Mouse (Mus musculus): Measurements from ENCODE around the gene Bmpr1a.

The Bmpr1a gene

GRCm38 (mm10) chr14:34503325-34503647 is at the start of gene Bmpr1a:
Gene Bmpr1a (minus strand): TSS chr14:34503341.
- DNase-seq: no peak

GRCm38 (mm10) chr14:34552226-34552625 is 49.1 kb upstream of the Bmpr1a start:
- DNase-seq: no peak

GRCm38 (mm10) chr14:34549004-34549671 is 46.0 kb upstream of the Bmpr1a start:
- DNase-seq: peak; percentile 85

- peak; percentile 57 for DNase-seq
Observed at GRCm38 (mm10) chr14:34548391-34549001, 45.4 kb upstream of the Bmpr1a start.

GRCm38 (mm10) chr14:34544545-34544944 is 41.4 kb upstream of the Bmpr1a start:
- no peak for DNase-seq

GRCm38 (mm10) chr14:34544001-34544400 is 40.9 kb upstream of the Bmpr1a start:
- no peak for DNase-seq

GRCm38 (mm10) chr14:34543596-34543995 is 40.5 kb upstream of the Bmpr1a start:
- DNase-seq: no peak

GRCm38 (mm10) chr14:34541896-34542295 is 38.8 kb upstream of the Bmpr1a start:
- no peak for DNase-seq

- DNase-seq: peak; percentile 23
Observed at GRCm38 (mm10) chr14:34540685-34541162, 37.6 kb upstream of the Bmpr1a start.

- no peak for DNase-seq
Observed at GRCm38 (mm10) chr14:34535883-34536282, 32.7 kb upstream of the Bmpr1a start.

GRCm38 (mm10) chr14:34533537-34533936 is 30.4 kb upstream of the Bmpr1a start:
- no peak for DNase-seq

GRCm38 (mm10) chr14:34532536-34532935 is 29.4 kb upstream of the Bmpr1a start:
- DNase-seq: no peak

GRCm38 (mm10) chr14:34528804-34529203 is 25.7 kb upstream of the Bmpr1a start:
- DNase-seq: no peak

GRCm38 (mm10) chr14:34522701-34523100 is 19.6 kb upstream of the Bmpr1a start, which contains the start of gene 9230112D13Rik:
Gene 9230112D13Rik (minus strand): TSS chr14:34522801.
- DNase-seq: no peak

GRCm38 (mm10) chr14:34517959-34518544 is 14.9 kb upstream of the Bmpr1a start:
- DNase-seq: no peak

GRCm38 (mm10) chr14:34516960-34517577 is 13.9 kb upstream of the Bmpr1a start:
- no peak for DNase-seq

- DNase-seq: no peak
Observed at GRCm38 (mm10) chr14:34515860-34516259, 12.7 kb upstream of the Bmpr1a start.

GRCm38 (mm10) chr14:34514120-34514519 is 11.0 kb upstream of the Bmpr1a start:
- DNase-seq: no peak

GRCm38 (mm10) chr14:34512602-34513001 is 9.5 kb upstream of the Bmpr1a start:
- no peak for DNase-seq

- DNase-seq: no peak
Observed at GRCm38 (mm10) chr14:34511901-34512300, 8.8 kb upstream of the Bmpr1a start.

- no peak for DNase-seq
Observed at GRCm38 (mm10) chr14:34508842-34509439, 5.8 kb upstream of the Bmpr1a start.

GRCm38 (mm10) chr14:34508187-34508840 is 5.2 kb upstream of the Bmpr1a start:
- DNase-seq: no peak

- no peak for DNase-seq
Observed at GRCm38 (mm10) chr14:34505309-34505708, 2.2 kb upstream of the Bmpr1a start.
